Mouse (Mus musculus): ENCODE results near the gene Tead3. TPM values are rescaled to one million over a fixed set of nuclear protein-coding genes. Genes with fewer than 3 reads are reported as not detected.

Gene Tead3
- polyA plus RNA-seq, 1 experiment = 0.26 TPM

DNA sequence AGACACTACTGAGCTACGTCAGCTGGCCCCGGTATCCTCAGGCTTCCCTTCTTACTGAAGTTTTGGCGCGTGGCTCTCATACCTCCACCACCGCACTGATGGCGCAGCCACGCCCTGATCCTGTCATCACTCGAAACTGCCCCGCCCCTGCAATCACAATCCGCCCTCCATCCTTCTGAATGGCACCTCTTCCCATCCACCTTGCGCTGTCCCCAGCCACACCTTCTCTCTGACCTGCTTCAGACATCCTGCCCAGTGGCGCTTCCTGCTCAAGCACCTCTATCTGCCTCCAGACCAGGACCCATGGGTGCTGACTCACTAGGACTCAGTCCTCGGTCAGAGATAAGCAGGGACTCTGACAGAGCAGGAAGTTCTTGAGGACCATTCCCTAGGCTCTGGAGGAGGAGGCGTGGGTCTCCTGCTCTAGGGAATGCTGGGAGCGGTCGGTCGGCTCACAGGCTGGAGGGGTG lies 25.0 kb upstream of the Tead3 start:
- Histone ChIP-seq H3K36me3 (replicated peaks; ENCODE audit: low read length) (no peaks in the 10 kb centered on the region), H3K9me3 (no peaks in the 10 kb centered on the region), H3K27me3 (replicated peaks) (peaks cover 48% of the 10 kb centered on the region), H3K4me3 (replicated peaks) (peak overlapping the region; percentile 83), H3K4me1 (peaks cover 34% of the 10 kb centered on the region)
- TF ChIP-seq FLI1 (IDR thresholded peaks at IDR 0.05; ENCODE audit: low read length) (no peak), GATA1 (IDR thresholded peaks at IDR 0.05; ENCODE audit: borderline replicate concordance, low read length) (no peak; the same call in 2 of the 3 replicates)

DNA sequence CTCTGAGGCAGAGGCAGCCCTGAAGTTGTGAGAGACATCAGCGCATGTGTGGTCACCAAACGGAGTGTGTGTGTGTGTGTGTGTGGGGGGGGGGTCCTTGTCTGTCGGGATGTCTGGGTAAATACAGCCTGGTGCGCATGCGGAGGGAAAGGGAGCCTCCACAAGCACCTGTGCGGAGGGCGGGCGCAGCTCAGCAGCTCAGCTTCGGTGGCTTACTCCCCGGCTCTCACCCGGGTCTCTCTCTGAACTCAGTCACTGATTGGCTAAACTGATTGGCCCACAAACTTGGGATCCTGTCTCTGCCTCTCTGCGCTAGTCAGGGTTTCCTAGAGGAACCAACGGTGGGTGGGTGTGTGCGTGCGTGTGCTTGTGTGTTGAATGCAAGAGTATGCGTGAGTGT lies 23.9 kb upstream of the Tead3 start:
- Histone ChIP-seq H3K4me1 (peaks cover 31% of the 10 kb centered on the region), H3K27me3 (replicated peaks) (peaks cover 38% of the 10 kb centered on the region), H3K9me3 (no peaks in the 10 kb centered on the region), H3K4me3 (replicated peaks) (no peak overlapping the region), H3K36me3 (replicated peaks; ENCODE audit: low read length) (no peaks in the 10 kb centered on the region)
- TF ChIP-seq FLI1 (IDR thresholded peaks at IDR 0.05; ENCODE audit: low read length) = no peak
- TF ChIP-seq GATA1 (IDR thresholded peaks at IDR 0.05; ENCODE audit: borderline replicate concordance, low read length) = no peak

DNA sequence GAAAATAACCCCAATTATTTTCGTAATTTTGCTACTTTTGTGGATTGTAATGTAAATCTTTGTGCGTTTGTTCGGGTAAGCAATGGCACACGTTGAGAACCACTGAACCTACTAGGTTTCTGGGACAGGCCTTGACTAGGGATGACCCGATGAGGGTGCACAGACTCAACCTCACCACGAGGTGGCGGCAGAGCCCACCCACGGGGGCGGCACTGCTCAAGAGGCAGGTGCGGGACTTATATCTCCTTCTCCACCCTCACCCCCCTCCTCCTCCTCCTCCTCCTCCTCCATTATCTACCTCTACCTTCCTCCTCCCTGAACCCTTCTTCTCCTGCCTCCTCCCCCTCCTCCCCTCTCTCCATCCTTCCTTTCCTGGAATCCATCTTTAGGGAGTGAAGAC lies 23.2 kb upstream of the Tead3 start:
- TF ChIP-seq FLI1 (IDR thresholded peaks at IDR 0.05; ENCODE audit: low read length) (no peak), GATA1 (IDR thresholded peaks at IDR 0.05; ENCODE audit: borderline replicate concordance, low read length) (no peak)
- Histone ChIP-seq H3K27me3 (replicated peaks) (peaks cover 36% of the 10 kb centered on the region), H3K4me3 (replicated peaks) (peak overlapping the region; percentile 62), H3K4me1 (peaks cover 31% of the 10 kb centered on the region), H3K9me3 (no peaks in the 10 kb centered on the region), H3K36me3 (replicated peaks; ENCODE audit: low read length) (no peaks in the 10 kb centered on the region)

DNA sequence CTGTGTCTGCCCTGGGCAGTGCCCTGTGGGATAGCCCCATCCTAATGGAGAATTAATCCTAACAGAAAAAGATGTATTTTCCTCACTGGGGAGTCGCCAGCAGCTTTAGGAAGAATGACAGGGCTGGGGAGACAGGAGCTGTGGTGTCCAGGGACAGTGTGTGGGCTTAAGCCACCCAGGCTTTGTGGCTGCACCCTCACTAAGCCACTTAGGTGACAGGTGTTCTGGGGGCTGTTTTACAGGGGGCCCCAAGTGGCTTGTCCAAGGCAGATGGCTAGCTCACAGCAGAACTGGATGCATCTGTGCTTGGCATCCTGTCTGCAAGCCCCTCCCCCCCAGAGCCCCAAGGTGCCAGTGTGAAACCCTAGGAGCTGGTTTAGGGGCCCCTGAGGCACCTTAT lies 21.3 kb upstream of the Tead3 start:
- H3K4me3 ChIP-seq (replicated peaks) = no peak overlapping the region
- peaks cover 28% of the 10 kb centered on the region for H3K27me3 ChIP-seq (replicated peaks)
- no peak for TF ChIP-seq GATA1 (IDR thresholded peaks at IDR 0.05; ENCODE audit: borderline replicate concordance, low read length)
- TF ChIP-seq FLI1 (IDR thresholded peaks at IDR 0.05; ENCODE audit: low read length) = no peak
- no peaks in the 10 kb centered on the region for H3K9me3 ChIP-seq
- H3K4me1 ChIP-seq = peaks cover 36% of the 10 kb centered on the region
- H3K36me3 ChIP-seq (replicated peaks; ENCODE audit: low read length) = no peaks in the 10 kb centered on the region

DNA sequence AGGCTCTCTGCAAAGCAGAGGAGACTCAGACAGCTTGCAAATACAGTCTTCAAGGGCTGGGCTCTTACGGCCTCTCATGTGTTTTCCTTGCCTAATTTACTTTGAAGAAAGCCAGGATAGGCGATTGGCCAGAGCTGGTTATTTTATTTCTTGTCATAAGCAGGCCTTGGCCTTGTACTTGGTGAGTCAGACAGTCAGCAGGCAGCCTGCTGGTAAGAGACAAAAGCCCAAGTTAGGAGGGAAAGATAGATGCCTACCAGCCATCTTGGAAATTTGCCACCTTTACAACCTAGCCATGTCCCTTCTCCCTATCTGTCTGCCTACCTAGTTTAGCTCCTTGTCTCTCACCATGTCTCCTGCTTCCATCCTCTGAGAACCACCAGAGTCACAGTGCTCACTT lies 20.7 kb upstream of the Tead3 start:
- H3K4me1 ChIP-seq = peaks cover 33% of the 10 kb centered on the region
- H3K4me3 ChIP-seq (replicated peaks) = no peak overlapping the region
- no peak for TF ChIP-seq FLI1 (IDR thresholded peaks at IDR 0.05; ENCODE audit: low read length)
- TF ChIP-seq GATA1 (IDR thresholded peaks at IDR 0.05; ENCODE audit: borderline replicate concordance, low read length) = no peak
- H3K36me3 ChIP-seq (replicated peaks; ENCODE audit: low read length) = no peaks in the 10 kb centered on the region
- no peaks in the 10 kb centered on the region for H3K9me3 ChIP-seq
- peaks cover 28% of the 10 kb centered on the region for H3K27me3 ChIP-seq (replicated peaks)

DNA sequence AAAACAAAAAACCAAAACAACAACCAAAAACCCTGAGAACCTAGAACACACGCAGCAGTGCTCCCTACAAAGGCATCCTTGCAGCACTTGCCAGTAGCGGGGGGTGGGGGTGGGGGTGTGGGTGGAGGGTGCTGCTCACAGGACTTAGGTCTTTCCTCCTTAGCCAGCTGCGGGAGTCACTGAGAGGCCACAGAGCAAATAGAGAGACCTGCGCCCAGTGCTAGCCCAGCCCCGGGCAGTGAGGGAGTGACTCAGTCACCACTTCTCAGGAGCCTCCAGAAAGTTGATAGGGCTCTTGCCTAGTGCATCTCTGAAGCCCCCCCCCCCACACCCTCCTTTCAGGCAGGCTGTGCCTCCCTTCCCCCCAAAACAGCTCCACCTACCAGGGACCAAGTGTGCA lies 18.4 kb upstream of the Tead3 start:
- H3K4me3 ChIP-seq (replicated peaks) = no peak overlapping the region
- TF ChIP-seq GATA1 (IDR thresholded peaks at IDR 0.05; ENCODE audit: borderline replicate concordance, low read length) (no peak), FLI1 (IDR thresholded peaks at IDR 0.05; ENCODE audit: low read length) (no peak)

DNA sequence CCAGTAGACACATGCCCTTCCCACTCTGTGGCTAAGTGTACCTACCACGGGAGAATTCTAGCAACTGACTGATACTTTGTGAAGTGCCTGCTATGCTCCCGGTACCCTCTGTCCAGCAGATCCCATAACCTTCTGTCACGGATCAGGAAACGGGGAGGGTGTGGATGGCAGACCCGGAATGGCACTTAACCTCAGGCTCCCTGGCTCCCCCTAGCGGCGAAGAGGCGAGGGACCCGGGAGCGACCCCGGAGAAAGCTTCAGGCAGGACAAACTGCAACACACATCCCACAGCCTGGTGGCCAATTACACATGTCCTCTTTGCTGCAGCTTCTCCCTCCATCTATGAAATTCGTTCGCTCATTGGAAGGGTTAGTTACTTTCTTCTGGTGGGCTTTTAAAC lies 17.8 kb upstream of the Tead3 start:
- Histone ChIP-seq H3K36me3 (replicated peaks; ENCODE audit: low read length) (no peaks in the 10 kb centered on the region), H3K4me3 (replicated peaks) (peak overlapping the region; percentile 85), H3K9me3 (no peaks in the 10 kb centered on the region), H3K4me1 (peaks cover 28% of the 10 kb centered on the region), H3K27me3 (replicated peaks) (peaks cover 40% of the 10 kb centered on the region)
- TF ChIP-seq GATA1 (IDR thresholded peaks at IDR 0.05; ENCODE audit: borderline replicate concordance, low read length) = no peak
- no peak for TF ChIP-seq FLI1 (IDR thresholded peaks at IDR 0.05; ENCODE audit: low read length)

More for the DNA sequence above, 18.4 kb upstream of the Tead3 start:
- Histone ChIP-seq H3K4me1 (peaks cover 26% of the 10 kb centered on the region), H3K27me3 (replicated peaks) (peaks cover 34% of the 10 kb centered on the region), H3K36me3 (replicated peaks; ENCODE audit: low read length) (no peaks in the 10 kb centered on the region), H3K9me3 (no peaks in the 10 kb centered on the region)

DNA sequence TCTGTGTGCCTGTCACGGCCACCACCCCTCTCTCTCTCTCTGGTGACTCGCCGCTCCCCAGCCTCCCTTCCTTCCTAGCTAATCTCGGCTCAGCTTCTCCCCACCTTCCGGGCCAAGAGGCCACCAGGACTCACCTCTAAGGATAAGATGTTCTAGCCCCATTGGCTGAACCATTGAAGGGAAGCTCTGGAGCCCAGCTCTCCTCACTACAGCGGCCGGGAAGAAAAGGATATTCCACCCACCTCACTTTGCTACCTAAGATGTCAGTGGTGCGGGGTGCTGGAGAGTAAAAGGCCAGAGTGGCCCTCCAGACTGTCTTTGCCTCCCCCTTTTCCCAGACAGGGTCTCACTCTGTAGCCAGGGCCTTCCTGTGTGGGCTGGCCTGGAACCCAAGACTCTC lies 14.5 kb upstream of the Tead3 start, which contains the start of gene Tulp1:
TSS of gene Tulp1 (minus strand) at position 101 of the 400 bp plus-strand sequence.
- H3K27me3 ChIP-seq (replicated peaks) = peaks cover 61% of the 10 kb centered on the region
- no peaks in the 10 kb centered on the region for H3K36me3 ChIP-seq (replicated peaks; ENCODE audit: low read length)
- no peak within 1 kb of the TSS for H3K4me3 ChIP-seq (replicated peaks)
- no peak for TF ChIP-seq GATA1 (IDR thresholded peaks at IDR 0.05; ENCODE audit: borderline replicate concordance, low read length)
- peaks cover 4% of the 10 kb centered on the region for H3K9me3 ChIP-seq
- peaks cover 43% of the 10 kb centered on the region for H3K4me1 ChIP-seq

DNA sequence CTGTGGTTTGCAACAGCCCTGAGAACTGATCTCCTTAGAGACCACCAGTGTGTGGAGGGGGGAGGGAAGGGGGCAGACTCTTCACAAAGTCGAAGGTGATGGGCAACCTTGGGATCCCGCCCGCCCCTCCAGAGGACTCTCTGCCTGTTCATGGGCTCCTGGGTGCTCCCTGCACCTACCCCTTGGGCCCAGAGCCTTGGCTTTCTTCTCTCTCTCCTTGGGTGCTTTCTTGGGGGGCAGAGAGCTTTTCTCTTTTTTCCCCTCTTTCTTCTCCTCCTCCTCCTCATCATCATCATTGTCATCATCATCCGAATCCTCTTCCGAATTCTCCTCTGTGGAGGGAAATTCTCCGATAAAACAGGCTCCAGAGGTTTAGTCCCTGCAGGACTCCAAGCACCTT lies 12.9 kb upstream of the Tead3 start:
- H3K27me3 ChIP-seq (replicated peaks) = peaks cover 73% of the 10 kb centered on the region
- TF ChIP-seq FLI1 (IDR thresholded peaks at IDR 0.05; ENCODE audit: low read length) = no peak
- TF ChIP-seq GATA1 (IDR thresholded peaks at IDR 0.05; ENCODE audit: borderline replicate concordance, low read length) = no peak

DNA sequence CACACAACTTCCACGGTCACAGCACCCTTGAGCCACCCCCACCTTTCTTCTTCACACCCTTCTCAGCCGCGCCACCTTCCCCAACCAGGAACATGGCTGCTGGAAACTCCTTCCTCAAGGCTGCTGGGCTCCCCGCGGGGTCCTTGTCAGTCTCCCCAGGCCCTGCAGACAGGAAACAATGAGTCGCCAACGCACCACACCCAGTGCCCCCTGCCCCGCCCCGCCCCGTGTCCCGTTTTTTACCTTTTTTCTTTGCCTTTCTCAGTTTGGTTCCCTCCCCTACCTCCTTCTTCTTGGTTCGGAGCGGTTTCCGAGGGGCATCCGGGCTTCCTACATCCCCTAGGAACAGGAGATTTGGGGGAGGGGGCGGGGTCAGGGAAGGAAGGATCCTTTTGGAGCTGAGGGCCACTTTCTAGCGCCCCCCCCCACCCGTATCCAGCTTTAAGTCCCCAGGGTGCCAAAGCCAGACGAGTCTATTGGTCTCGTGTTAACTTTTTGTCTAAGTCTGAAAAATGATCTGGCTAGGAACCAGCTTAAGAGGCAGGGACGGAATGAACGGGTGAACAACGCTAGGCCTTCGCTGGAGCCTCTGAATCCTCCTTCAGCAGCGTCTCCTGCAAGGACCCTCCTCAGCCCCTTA lies 12.2 kb upstream of the Tead3 start:
- H3K4me3 ChIP-seq (replicated peaks) = peak overlapping the region; percentile 81
- TF ChIP-seq GATA1 (IDR thresholded peaks at IDR 0.05; ENCODE audit: borderline replicate concordance, low read length) (no peak), FLI1 (IDR thresholded peaks at IDR 0.05; ENCODE audit: low read length) (no peak)
- H3K4me1 ChIP-seq = peaks cover 35% of the 10 kb centered on the region
- H3K36me3 ChIP-seq (replicated peaks; ENCODE audit: low read length) = no peaks in the 10 kb centered on the region
- H3K9me3 ChIP-seq = peaks cover 10% of the 10 kb centered on the region
- peaks cover 79% of the 10 kb centered on the region for H3K27me3 ChIP-seq (replicated peaks)

More for the DNA sequence above, 12.9 kb upstream of the Tead3 start:
- Histone ChIP-seq H3K36me3 (replicated peaks; ENCODE audit: low read length) (no peaks in the 10 kb centered on the region), H3K9me3 (peaks cover 10% of the 10 kb centered on the region), H3K4me1 (peaks cover 40% of the 10 kb centered on the region), H3K4me3 (replicated peaks) (no peak overlapping the region)
